Mouse (Mus musculus) midbrain, embryonic 14.5 days (tissue): Measurements from ENCODE around the gene A930033H14Rik. TPM values are rescaled to one million over a fixed set of nuclear protein-coding genes. Genes with fewer than 3 reads are reported as not detected.

Source experiments
- ATAC-seq: fragments of 200-750 bp; cut with Nextera tagmentation; 2 replicates; pipeline ENCODE4 v1.8.0; 2017; ENCODE audit warnings: moderate number of reproducible peaks, moderate library complexity; ENCODE audit not compliant: low FRiP score, low TSS enrichment
- DNase-seq: peaks from one replicate; pipeline ENCODE4 v3.0.0-alpha.2; 2015
- H3K27ac ChIP-seq: fragments of 300-500 bp; sonication (generic); replicated peaks from 2 replicates; pipeline ENCODE4 v1.5.1; 2014; ENCODE audit warnings: mild to moderate bottlenecking, low read depth, low read length, moderate library complexity
- H3K27me3 ChIP-seq: fragments of 300-500 bp; sonication (generic); 2 replicates; pipeline ENCODE4 v1.6.1; 2014; ENCODE audit warnings: low read length, control low read depth, mixed read lengths; ENCODE audit not compliant: control insufficient read depth, insufficient read depth
- H3K36me3 ChIP-seq: fragments of 300-500 bp; sonication (generic); 2 replicates; pipeline ENCODE4 v1.6.1; 2014; ENCODE audit warnings: low read length, control low read depth; ENCODE audit not compliant: control insufficient read depth, insufficient read depth
- H3K4me1 ChIP-seq: fragments of 300-500 bp; sonication (generic); 2 replicates; pipeline ENCODE4 v1.6.1; 2014; ENCODE audit warnings: mild to moderate bottlenecking, antibody characterized with exemption, low read length, control low read depth; ENCODE audit not compliant: control insufficient read depth, insufficient read depth
- H3K4me2 ChIP-seq: fragments of 300-500 bp; sonication (generic); 2 replicates; pipeline ENCODE4 v1.6.1; 2014; ENCODE audit warnings: mild to moderate bottlenecking, low read length, moderate library complexity
- H3K4me3 ChIP-seq: fragments of 300-500 bp; sonication (generic); replicated peaks from 2 replicates; pipeline ENCODE4 v1.5.1; 2014; ENCODE audit warnings: low read depth, low read length
- H3K9ac ChIP-seq: fragments of 300-500 bp; sonication (generic); replicated peaks from 2 replicates; pipeline ENCODE4 v1.6.1; 2014; ENCODE audit warnings: mild to moderate bottlenecking, low read length, moderate library complexity
- H3K9me3 ChIP-seq: fragments of 300-500 bp; sonication (generic); 2 replicates; pipeline ENCODE4 v1.6.1; 2016; ENCODE audit warnings: low read length, control low read depth, mixed read lengths; ENCODE audit not compliant: control insufficient read depth
- WGBS: fragments of 180-500 bp; shearing (Covaris S2); extraction: QIAGEN DNeasy Blood & Tissue Kit; methylation state at CpG from one replicate; pipeline ENCODE4 v1.1.7; 2014; 5-methylcytosine and 5-hydroxymethylcytosine counted together
- polyA plus RNA-seq: library from polyadenylated mRNA; unstranded; fragments of >200 nt; fragmentation: Nextera tagmentation; extraction: Ambion mirVana; gene quantifications from 2 replicates; pipeline ENCODE4 v1.2.1, GENCODE M21; 2014

The A930033H14Rik gene
- polyA plus RNA-seq, 1 experiment from 2014 or later: 1.3 TPM

- whole genome bisulfite sequencing: 77% methylated on average over 3 of the region's 3 CpGs
- no peaks in the 10 kb centered on the region for H3K4me1 ChIP-seq
- no peak for ATAC-seq
These were observed 51.4 kb downstream of the A930033H14Rik start for GRCm38 (mm10) chr10:69161503-69161902.

GRCm38 (mm10) chr10:69160877-69161276 lies 52.0 kb downstream of the A930033H14Rik start:
- Histone ChIP-seq H3K27me3 (no peaks in the 10 kb centered on the region), H3K9me3 (no peaks in the 10 kb centered on the region), H3K9ac (no peak overlapping the region), H3K36me3 (no peaks in the 10 kb centered on the region), H3K4me3 (no peak overlapping the region), H3K27ac (no peak overlapping the region), H3K4me1 (no peaks in the 10 kb centered on the region), H3K4me2 (no peak overlapping the region)
- no peak for ATAC-seq
- WGBS: 88% methylated on average over 2 of the region's 2 CpGs
- DNase-seq: no peak

More at GRCm38 (mm10) chr10:69161503-69161902, 51.4 kb downstream of the A930033H14Rik start:
- no peak overlapping the region for H3K4me3 ChIP-seq
- H3K27me3 ChIP-seq: no peaks in the 10 kb centered on the region
- DNase-seq: no peak
- no peak overlapping the region for H3K9ac ChIP-seq
- H3K4me2 ChIP-seq: no peak overlapping the region
- no peak overlapping the region for H3K27ac ChIP-seq
- no peaks in the 10 kb centered on the region for H3K9me3 ChIP-seq
- no peaks in the 10 kb centered on the region for H3K36me3 ChIP-seq

Other genes with a start within 250 kb of the A930033H14Rik start
- 16.1 and 18.1 TPM in 2 replicates for gene Rhobtb1, start 61.7 kb downstream of the A930033H14Rik start, polyA plus RNA-seq
- gene Cdk1, start 139.8 kb upstream of the A930033H14Rik start, polyA plus RNA-seq: 60.5 and 94.2 TPM in 2 replicates
- gene Ank3, start 185.7 kb upstream of the A930033H14Rik start, polyA plus RNA-seq: 139 and 150 TPM in 2 replicates